Mouse (Mus musculus) neutrophil, adult 5-6 weeks (primary cell): ENCODE results near the gene Slc25a19. TPM values are rescaled to one million over a fixed set of nuclear protein-coding genes. Genes with fewer than 3 reads are reported as not detected.

Source experiments
- ATAC-seq: fragments of 151-379, 151-347 bp; 2 replicates; pipeline ENCODE4 v1.8.0; 2017; ENCODE audit warnings: mild to moderate bottlenecking, moderate TSS enrichment; ENCODE audit not compliant: insufficient number of reproducible peaks, poor library complexity, low FRiP score, severe bottlenecking; ENCODE audit errors: extremely low read depth
- total RNA-seq: library from RNA; stranded (forward); fragments of 200-1000 nt; gene quantifications from 2 replicates; pipeline ENCODE4 v1.2.3, GENCODE M21; 2017

Slc25a19 gene
- total RNA-seq, 1 experiment from 2014 or later, result 53.3 TPM

DNA sequence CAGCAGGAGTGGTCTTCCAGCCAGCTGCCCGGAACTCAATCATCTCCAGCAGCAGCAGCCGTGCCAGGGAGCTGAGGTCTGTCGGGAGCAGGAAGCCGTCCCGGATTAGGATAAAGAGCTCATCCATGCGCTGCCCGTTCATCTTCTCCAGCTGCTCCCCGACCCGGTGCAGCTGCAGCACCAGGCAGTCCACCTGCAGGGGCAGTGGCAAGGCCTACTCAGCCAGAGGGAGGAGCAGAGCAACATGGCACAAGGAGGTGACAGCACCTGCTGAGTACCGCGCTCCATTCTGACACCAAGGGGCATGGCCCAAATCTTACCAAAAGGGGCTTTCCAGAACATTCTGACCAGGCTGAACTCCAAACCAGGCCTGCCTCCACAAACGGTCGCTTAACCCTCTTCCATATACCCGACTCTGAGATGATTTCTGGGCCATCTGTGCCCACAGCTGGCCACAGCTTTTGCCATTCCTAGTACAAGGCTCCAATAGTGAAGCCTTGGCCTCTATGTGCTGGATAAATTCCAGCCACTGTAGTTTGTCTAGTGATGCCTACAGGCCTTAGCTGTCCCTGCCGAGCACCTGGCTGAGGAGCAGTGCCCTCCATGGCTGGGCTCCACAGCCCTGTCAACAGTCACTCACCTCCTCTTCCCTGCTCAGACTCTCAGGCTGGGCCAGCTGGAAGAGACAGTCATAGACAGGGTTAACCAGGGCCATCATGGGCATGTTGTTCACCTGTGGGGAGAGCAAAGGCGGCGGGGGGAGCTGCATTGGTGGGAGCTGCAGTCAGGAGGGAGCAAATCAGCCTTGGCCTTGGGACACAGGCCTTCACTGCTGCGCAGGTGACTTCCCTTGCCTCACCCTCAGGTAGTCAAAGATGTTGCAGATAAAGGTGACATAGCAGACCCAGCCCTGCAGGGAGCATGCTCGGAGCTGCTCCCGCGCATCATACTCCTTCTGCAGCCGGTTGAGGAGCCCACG lies 19.4 kb downstream of the Slc25a19 start:
- no peak for ATAC-seq

DNA sequence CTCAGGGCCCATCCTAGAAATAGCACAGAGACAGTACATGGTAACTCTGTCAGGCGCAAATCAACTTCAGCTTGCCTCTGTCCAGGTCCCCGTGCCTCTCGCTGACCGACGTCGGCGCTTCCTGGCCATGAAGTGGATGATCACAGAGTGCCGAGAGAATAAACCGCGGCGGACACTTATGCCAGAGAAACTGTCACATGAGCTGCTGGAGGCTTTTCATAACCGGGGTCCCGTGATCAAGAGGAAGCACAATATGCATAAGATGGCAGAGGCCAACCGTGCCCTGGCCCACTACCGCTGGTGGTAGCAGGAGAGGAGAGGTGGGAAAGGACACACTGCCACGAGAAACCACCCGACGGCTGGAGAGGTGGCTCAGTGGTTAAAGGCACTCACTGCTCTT lies 21.4 kb downstream of the Slc25a19 start:
- ATAC-seq, result no peak

DNA sequence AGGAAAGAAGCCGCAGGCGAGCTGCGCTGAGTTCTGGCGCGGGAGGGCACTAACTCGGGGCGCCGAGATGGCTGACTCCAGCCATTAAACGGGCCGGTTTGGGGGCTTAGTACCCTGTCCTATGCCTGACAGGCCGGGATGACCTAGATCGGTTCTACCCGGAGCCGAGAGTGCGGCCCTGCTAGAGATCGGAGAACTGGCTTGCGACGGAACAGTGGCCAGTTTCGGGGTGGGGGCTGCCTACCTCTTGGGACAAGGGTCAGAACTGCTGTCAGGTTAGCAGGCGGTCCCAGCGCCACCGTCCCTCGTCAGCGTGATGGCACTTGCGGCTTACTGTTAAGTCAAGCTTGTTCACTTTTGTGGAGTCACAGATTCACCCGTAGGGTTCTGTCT lies 23.8 kb downstream of the Slc25a19 start:
- no peak for ATAC-seq

DNA sequence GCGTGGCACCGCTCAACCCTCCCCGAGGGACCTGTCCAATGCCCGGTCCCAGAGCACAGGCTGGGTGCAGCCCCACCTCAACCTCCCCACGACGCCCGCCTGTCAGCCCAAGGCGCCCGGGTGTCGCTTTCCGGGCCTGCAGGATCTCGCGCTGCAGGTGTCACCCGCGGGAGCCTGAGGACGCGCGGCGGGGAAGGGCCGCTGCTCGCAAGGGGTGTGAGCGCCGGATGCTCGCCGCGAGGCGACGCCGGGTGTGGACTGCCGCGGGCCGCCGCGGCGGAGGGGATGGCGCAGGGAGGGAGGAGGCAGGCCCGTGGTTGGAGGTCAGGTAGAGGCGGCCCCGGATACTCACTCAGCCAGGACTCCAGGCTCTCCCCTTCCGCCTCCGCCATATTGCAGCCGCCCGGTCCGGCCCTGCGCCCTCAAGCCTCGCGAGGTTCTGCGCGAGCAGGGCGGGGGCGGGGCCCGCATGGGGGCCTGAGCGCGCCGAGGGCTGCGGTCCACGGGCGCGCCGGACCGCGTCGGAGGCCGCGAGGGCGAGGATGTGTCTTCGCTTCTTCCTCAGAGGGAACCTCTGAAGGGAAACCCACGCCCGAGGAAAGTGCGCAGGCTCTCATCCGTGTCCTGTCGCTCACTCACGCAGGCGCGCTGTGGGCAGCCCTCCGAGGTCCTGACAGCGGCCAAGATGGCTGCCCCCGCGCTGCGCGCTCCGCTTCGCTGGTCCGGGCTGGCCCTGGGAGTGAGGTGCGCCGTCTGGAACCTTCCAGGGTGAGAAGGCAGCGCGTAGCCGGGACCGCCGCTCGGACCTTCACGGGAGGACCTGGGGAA lies 24.4 kb downstream of the Slc25a19 start, which contains the start of the genes Mrps7 and Gga3:
TSS of gene Mrps7 (plus strand) at position 450 of the 828 bp plus-strand sequence.
TSS of gene Gga3 (minus strand) at position 576 of the 828 bp plus-strand sequence.
- ATAC-seq, result peak; percentile 93

DNA sequence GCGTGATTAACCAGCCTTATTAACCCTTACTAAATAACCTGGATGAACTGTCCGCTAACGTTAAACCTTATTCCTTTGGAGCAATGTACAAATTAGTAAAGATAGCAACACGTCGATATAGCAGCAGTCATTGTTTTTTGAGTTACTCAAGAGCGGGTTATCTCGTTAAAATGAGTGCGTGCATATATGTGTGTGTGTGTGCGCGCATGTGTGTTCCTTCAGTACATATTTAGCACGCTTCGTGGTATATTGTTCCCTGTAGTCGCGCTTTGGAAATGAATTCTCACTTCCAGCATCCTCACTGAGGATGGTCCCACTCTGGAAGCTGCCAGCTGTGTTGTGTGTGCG lies 25.0 kb downstream of the Slc25a19 start:
- no peak for ATAC-seq

DNA sequence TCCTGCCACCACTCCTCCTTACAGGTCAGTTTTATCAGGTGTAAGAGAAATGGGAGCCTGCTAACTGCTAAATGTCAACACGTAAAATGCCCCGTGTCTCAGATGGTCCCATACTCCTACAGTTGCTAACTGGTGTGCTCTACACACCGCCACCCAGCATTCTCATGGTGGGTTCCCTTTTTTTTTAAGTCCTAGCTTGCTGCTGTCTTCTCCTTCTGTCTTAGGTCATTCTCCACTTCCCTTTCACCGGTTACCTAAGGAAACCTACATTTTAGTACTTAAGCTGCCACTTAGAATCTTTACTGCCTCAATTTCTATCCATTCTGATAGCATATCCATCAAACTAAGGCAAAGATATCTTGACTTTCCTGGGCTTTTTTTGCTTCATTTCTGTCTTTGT lies 26.9 kb downstream of the Slc25a19 start:
- ATAC-seq, result no peak

DNA sequence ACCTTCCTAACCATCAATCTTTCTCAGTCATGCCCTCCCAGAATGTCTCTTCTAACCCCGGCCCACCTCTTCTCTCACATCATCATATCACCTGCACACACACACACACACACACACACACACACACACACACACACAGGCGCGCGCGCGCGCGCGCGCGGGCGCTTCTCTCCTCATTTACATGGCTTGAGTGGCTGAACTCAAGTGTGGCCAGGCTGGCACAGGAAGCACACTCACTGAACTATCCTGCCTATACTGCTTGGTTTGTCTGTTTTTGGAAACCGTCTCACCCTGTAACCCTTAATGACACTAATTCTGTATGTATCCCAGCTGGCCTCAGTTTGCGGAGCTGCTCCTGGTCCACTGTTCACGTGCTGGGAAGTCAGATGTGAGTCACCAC lies 27.4 kb downstream of the Slc25a19 start:
- ATAC-seq, result no peak

DNA sequence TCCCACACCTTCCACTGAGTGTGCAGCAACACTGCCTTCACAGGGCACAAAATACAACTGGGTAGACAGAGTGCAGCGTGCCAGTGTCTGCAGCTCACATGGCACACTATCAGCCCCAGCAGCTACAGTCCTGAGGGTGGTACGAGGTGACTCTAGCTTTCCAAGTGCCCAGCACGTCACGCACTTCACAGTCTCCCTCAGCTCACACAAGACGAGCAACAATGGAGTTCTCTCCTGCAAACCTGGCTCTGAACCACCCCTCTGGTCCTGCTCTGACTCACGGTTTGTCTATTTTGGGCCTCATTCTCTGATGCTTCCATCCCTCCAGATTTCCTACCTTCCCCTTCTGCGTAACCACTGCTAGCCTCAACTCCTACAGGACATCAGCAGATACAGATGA lies 28.4 kb downstream of the Slc25a19 start:
- no peak for ATAC-seq

DNA sequence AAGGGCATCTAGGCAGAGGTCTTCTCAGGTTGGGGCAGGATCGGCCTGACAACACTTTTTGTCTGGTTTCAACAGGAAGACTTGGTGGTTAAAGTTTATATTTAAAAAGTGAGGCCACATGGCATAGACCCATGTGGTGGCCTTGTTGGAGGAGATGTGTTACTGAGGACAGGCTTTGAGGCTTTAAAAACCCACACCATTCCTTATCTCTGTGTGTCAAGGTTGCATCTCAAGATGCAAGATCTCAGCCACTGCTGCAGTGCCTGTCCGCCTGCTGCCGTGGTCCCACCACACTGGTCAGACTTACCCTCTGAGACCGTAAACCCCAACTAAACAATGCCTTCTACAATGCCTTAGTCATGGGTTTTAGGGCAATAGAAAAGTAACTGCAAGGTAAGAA lies 29.8 kb downstream of the Slc25a19 start:
- no peak for ATAC-seq

DNA sequence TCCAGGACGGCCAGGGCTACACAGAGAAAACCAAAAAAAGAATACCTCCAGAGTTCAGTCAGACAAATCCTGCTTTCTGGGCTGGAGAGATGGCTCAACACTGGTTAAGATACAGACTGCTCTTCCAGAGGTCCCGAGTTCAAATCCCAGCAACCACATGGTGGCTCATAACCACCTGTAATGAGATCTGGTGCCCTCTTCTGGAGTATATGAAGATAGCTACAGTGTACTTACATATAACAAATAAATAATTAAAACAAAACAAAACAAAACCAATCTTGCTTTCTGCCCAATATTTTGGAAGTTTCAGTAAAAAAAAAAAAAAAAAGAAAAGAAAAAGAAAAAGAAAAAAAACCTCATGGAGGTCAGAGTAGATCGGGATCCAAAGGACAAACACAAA lies 32.9 kb downstream of the Slc25a19 start:
- no peak for ATAC-seq

DNA sequence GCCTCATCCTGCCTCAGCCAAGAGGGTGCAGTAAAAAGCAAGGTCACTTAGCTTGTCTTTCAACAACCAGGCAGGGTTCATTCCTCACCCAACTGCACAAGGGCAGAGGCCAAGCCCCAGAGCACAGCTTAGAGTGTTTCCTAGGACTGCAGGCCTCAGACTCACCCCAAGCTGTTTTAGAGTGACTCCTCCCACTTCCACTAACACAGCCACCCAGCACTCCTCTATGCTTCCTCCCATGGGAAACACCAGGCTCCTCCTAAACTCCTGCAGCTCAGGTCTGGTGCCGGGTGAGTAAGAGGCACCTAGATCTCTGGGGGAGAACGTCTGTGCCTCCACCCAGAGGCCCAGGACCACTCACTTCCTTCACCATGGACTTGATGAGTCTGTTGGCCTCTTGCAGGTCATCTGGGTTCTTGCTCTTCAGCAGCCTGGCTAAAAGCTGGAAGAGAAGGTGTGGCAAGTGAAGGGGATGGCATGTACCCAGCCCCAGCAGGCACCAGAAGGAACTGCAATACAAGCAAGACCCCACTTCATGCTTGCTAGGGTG lies 37.5 kb downstream of the Slc25a19 start:
- no peak for ATAC-seq

DNA sequence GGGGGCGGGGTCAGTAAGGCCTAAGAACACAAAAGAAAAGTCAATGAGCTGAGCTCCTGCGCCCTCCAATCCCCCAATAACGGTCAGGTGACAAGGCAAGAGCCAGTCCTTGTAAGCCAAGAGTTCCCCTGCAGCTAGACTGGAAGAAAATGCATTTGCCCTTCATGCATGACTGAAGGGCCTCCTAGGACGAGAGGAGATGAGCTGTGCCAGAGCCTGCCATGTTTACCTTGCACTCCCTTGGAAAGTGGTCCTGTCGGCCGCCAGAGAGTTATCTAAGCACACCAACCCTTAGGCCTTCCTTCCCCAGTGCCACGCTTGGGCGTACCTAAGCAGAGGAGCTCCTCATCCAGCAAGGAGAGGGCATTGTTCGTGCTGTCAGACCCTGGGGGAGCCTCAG lies 40.1 kb downstream of the Slc25a19 start:
- ATAC-seq, result no peak

DNA sequence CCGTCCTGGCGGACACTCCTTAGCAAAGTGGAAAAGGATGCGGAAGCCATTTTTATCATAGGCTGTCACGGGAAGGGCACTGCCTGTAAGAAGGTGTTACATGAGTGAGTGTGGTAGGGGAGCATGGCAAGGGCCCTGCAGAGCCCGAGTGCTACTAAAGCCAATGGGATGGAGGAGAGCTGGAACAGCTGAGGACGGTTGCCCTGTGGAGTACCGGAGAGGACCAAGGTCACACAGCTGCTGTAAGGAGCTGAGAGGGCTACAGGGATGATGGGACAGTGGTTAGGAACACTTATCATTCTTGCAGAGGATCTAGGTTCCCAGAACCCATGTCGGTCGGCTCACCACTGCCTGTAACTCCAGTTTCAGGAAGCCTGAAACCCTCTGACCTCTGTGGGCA lies 41.7 kb downstream of the Slc25a19 start:
- no peak for ATAC-seq

DNA sequence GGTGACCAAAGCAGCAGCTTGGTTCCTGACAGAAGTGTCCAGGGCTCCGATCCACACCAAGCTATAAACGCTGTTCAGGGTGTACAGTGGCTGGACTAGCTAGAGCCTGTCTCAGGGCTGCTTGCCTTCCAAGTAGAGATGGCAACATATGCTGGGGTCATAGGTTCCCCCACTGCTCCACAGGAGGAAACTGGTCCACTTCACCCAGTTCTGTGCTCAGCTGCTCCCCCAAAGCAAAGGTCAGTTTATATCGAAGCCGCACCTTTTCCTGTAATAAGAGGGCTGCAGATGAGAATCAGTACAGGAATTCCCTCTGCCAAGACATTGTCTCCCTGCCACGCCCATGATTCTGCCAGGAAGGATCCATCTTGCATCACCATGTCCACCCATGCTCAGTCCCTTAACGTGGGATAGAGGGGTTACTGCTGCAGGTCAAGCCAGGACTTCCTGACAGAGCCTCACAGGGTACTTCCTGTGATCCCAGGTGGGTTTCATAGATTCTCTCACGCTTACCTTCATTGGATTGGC lies 42.5 kb downstream of the Slc25a19 start:
- no peak for ATAC-seq

DNA sequence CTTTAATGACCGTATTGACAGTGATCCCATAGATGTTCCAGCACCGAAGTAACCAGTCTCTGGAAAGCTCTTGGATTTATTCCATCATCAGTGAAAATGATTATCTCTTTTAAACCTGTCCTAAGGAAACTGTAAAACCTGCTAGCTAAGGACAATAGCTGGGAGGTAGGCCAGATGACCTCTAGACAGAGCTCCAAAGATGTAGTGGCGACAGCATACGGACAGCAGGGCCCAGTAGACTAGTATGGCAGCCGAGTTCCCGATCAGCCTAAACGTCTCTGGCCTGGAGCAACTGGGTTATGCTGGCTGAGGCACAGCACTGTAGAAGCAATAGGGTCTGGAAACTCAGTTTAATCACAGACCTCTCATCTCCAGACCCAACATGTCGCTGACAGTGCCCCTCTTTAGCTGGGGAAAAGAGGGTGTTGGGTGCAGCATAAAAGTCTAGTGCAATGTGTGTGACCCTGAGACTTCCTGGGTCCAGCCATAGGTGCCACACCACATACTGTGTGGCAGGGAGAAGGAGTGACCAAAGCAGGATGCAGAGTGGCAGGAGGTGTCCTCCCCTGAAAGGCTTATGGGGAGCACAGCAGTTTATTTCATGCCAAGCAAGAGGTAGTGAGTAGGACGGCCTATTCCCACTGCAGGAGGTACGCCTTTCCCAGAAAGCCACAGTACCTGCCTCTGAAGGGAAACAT lies 43.6 kb downstream of the Slc25a19 start:
- ATAC-seq, result no peak

DNA sequence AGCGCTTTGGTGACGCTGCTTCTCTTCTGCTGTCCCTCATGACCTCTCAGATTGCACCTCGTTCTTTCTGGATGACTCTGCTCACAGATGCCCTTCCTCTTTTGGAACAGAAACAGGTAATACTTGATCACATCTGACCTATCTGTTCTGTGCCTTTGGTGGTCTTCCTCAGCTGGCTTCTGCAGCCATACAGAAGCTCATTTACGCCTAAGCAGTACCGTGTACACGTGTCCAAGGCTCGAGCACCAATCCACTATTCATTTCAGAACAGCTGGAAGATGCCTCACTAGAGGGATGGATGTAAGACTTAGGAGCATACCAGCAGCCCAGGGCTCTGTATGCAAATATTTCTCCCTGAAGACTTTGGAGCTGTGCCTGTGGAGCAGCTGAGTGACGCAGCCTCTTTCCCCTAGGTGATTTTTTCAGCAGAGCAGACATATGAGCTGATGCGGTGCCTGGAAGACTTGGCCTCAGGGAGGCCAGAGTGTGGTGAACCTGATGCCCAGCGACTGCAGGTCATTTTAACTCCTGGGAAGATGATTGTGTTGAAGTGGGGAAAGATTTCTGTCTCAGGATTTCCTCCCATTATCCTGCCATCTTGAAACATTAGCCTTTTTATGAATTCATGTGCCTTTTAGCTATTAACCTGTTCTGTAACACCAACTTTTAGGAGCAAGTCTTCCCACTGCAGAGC lies 45.0 kb downstream of the Slc25a19 start:
- no peak for ATAC-seq

DNA sequence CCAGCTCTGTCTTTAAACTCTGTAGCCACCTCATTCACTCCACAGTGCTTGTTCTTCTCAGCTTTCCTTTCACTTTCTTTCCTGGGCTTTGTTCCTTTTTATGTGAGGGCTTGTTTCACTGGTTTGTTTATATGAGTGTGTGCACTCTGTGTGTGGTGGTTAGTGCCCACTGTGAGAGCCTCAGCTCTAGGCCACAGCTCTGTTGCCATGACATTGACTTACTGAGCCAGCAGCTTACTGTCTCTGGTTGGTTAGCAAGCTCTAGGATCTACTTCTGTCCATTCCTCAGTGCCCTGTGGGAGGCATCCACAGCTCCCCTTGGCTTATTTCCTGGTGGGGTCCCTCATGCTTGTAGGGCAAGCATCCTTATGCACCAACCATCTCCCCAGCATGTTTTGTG lies 49.0 kb downstream of the Slc25a19 start:
- no peak for ATAC-seq

DNA sequence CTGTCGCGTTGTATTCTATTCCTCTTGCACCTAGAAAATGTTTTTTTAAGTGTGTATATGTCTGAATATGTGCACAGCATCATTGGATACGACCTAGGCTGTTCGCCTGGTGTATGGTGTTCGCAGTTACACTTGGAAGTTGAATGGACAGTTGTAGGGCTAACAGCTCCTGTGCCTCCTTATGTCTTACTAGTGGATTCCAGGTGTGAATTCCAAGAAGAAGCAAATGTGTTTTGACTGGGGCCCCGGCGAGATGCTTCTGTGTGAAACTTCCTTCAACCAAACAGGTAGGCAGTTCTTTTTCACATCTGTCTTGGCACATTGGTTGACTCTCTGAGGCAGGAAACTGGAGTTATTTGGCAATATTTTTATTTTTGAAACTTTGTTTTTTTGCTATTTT lies 63.1 kb downstream of the Slc25a19 start:
- ATAC-seq, result no peak
